Mouse (Mus musculus): ENCODE measurements at regions not wholly inside any gene's neighbourhood (a gene's known extent, or its start where the extent isn't known, plus 50 kb on each side); places are given as distances from the start of the nearest gene placed in this dataset.

- Histone ChIP-seq H3K4me1 (replicated peaks; ENCODE audit: control insufficient read depth, insufficient read depth, low read length) (no peaks in the 10 kb centered on the region), H3K27ac (ENCODE audit: control insufficient read depth, insufficient read depth, low read length) (no peak overlapping the region), H3K4me3 (ENCODE audit: control insufficient read depth, insufficient read depth, low read length) (no peak overlapping the region), H3K27me3 (ENCODE audit: control insufficient read depth, insufficient read depth, low read length) (no peaks in the 10 kb centered on the region), H3K36me3 (ENCODE audit: control insufficient read depth, insufficient read depth, low read length) (no peaks in the 10 kb centered on the region)
- peak; percentile 53 for DNase-seq
- 16% methylated on average over 3 of the region's 3 CpGs for WGBS
- TF ChIP-seq CTCF (IDR thresholded peaks at IDR 0.05; ENCODE audit: borderline replicate concordance, control insufficient read depth, extremely low read depth, insufficient read depth, low read length, poor library complexity) = no peak
- TF ChIP-seq POLR2A (IDR thresholded peaks at IDR 0.05; ENCODE audit: control insufficient read depth, extremely low read depth, insufficient read depth, low read length, poor library complexity) = no peak
These were observed 2779.9 kb downstream of the 9330182O14Rik start for GRCm38 (mm10) chr15:42914099-42914498.

GRCm38 (mm10) chr15:42915195-42915594 is 2781.0 kb downstream of the 9330182O14Rik start:
- WGBS = 94% methylated on average over 11 of the region's 11 CpGs
- Histone ChIP-seq H3K36me3 (ENCODE audit: control insufficient read depth, insufficient read depth, low read length) (no peaks in the 10 kb centered on the region), H3K27me3 (ENCODE audit: control insufficient read depth, insufficient read depth, low read length) (no peaks in the 10 kb centered on the region), H3K4me1 (replicated peaks; ENCODE audit: control insufficient read depth, insufficient read depth, low read length) (no peaks in the 10 kb centered on the region), H3K4me3 (ENCODE audit: control insufficient read depth, insufficient read depth, low read length) (no peak overlapping the region), H3K27ac (ENCODE audit: control insufficient read depth, insufficient read depth, low read length) (no peak overlapping the region)
- no peak for DNase-seq
- TF ChIP-seq POLR2A (IDR thresholded peaks at IDR 0.05; ENCODE audit: control insufficient read depth, extremely low read depth, insufficient read depth, low read length, poor library complexity) (no peak), CTCF (IDR thresholded peaks at IDR 0.05; ENCODE audit: borderline replicate concordance, control insufficient read depth, extremely low read depth, insufficient read depth, low read length, poor library complexity) (no peak)

- 56% methylated on average over 3 of the region's 3 CpGs for WGBS
- TF ChIP-seq CTCF (IDR thresholded peaks at IDR 0.05; ENCODE audit: borderline replicate concordance, control insufficient read depth, extremely low read depth, insufficient read depth, low read length, poor library complexity) = no peak
- no peak for TF ChIP-seq POLR2A (IDR thresholded peaks at IDR 0.05; ENCODE audit: control insufficient read depth, extremely low read depth, insufficient read depth, low read length, poor library complexity)
- Histone ChIP-seq H3K36me3 (ENCODE audit: control insufficient read depth, insufficient read depth, low read length) (no peaks in the 10 kb centered on the region), H3K27ac (ENCODE audit: control insufficient read depth, insufficient read depth, low read length) (no peak overlapping the region), H3K4me3 (ENCODE audit: control insufficient read depth, insufficient read depth, low read length) (no peak overlapping the region), H3K27me3 (ENCODE audit: control insufficient read depth, insufficient read depth, low read length) (no peaks in the 10 kb centered on the region), H3K4me1 (replicated peaks; ENCODE audit: control insufficient read depth, insufficient read depth, low read length) (no peaks in the 10 kb centered on the region)
- no peak for DNase-seq
These were observed 2787.5 kb downstream of the 9330182O14Rik start for GRCm38 (mm10) chr15:42921618-42922017.

- H3K36me3 ChIP-seq (ENCODE audit: control insufficient read depth, insufficient read depth, low read length) = no peaks in the 10 kb centered on the region
- 82% methylated on average over 4 of the region's 4 CpGs for WGBS
- no peak for DNase-seq
- H3K4me1 ChIP-seq (replicated peaks; ENCODE audit: control insufficient read depth, insufficient read depth, low read length) = no peaks in the 10 kb centered on the region
- no peak overlapping the region for H3K27ac ChIP-seq (ENCODE audit: control insufficient read depth, insufficient read depth, low read length)
- H3K4me3 ChIP-seq (ENCODE audit: control insufficient read depth, insufficient read depth, low read length) = no peak overlapping the region
- TF ChIP-seq POLR2A (IDR thresholded peaks at IDR 0.05; ENCODE audit: control insufficient read depth, extremely low read depth, insufficient read depth, low read length, poor library complexity) (no peak), CTCF (IDR thresholded peaks at IDR 0.05; ENCODE audit: borderline replicate concordance, control insufficient read depth, extremely low read depth, insufficient read depth, low read length, poor library complexity) (no peak)
- H3K27me3 ChIP-seq (ENCODE audit: control insufficient read depth, insufficient read depth, low read length) = no peaks in the 10 kb centered on the region
These were observed 2794.2 kb downstream of the 9330182O14Rik start for GRCm38 (mm10) chr15:42928331-42928730.

- no peak for TF ChIP-seq CTCF (IDR thresholded peaks at IDR 0.05; ENCODE audit: borderline replicate concordance, control insufficient read depth, extremely low read depth, insufficient read depth, low read length, poor library complexity)
- no peak for TF ChIP-seq POLR2A (IDR thresholded peaks at IDR 0.05; ENCODE audit: control insufficient read depth, extremely low read depth, insufficient read depth, low read length, poor library complexity)
- no peaks in the 10 kb centered on the region for H3K4me1 ChIP-seq (replicated peaks; ENCODE audit: control insufficient read depth, insufficient read depth, low read length)
- WGBS = 85% methylated on average over 1 of the region's 1 CpGs
- H3K27ac ChIP-seq (ENCODE audit: control insufficient read depth, insufficient read depth, low read length) = no peak overlapping the region
- no peaks in the 10 kb centered on the region for H3K36me3 ChIP-seq (ENCODE audit: control insufficient read depth, insufficient read depth, low read length)
- no peak overlapping the region for H3K4me3 ChIP-seq (ENCODE audit: control insufficient read depth, insufficient read depth, low read length)
- no peak for DNase-seq
- no peaks in the 10 kb centered on the region for H3K27me3 ChIP-seq (ENCODE audit: control insufficient read depth, insufficient read depth, low read length)
These were observed 2810.4 kb downstream of the 9330182O14Rik start for GRCm38 (mm10) chr15:42944610-42945009.

- 94% methylated on average over 4 of the region's 4 CpGs for WGBS
- H3K27me3 ChIP-seq (ENCODE audit: control insufficient read depth, insufficient read depth, low read length) = no peaks in the 10 kb centered on the region
- no peaks in the 10 kb centered on the region for H3K36me3 ChIP-seq (ENCODE audit: control insufficient read depth, insufficient read depth, low read length)
- H3K4me1 ChIP-seq (replicated peaks; ENCODE audit: control insufficient read depth, insufficient read depth, low read length) = no peaks in the 10 kb centered on the region
- H3K4me3 ChIP-seq (ENCODE audit: control insufficient read depth, insufficient read depth, low read length) = no peak overlapping the region
- TF ChIP-seq POLR2A (IDR thresholded peaks at IDR 0.05; ENCODE audit: control insufficient read depth, extremely low read depth, insufficient read depth, low read length, poor library complexity) (no peak), CTCF (IDR thresholded peaks at IDR 0.05; ENCODE audit: borderline replicate concordance, control insufficient read depth, extremely low read depth, insufficient read depth, low read length, poor library complexity) (no peak)
- H3K27ac ChIP-seq (ENCODE audit: control insufficient read depth, insufficient read depth, low read length) = no peak overlapping the region
- DNase-seq = no peak
These were observed 2821.0 kb downstream of the 9330182O14Rik start for GRCm38 (mm10) chr15:42955167-42955566.

- 28% methylated on average over 11 of the region's 11 CpGs for WGBS
- TF ChIP-seq CTCF (IDR thresholded peaks at IDR 0.05; ENCODE audit: borderline replicate concordance, control insufficient read depth, extremely low read depth, insufficient read depth, low read length, poor library complexity) = no peak
- TF ChIP-seq POLR2A (IDR thresholded peaks at IDR 0.05; ENCODE audit: control insufficient read depth, extremely low read depth, insufficient read depth, low read length, poor library complexity) = no peak
- Histone ChIP-seq H3K27ac (ENCODE audit: control insufficient read depth, insufficient read depth, low read length) (no peak overlapping the region), H3K27me3 (ENCODE audit: control insufficient read depth, insufficient read depth, low read length) (no peaks in the 10 kb centered on the region), H3K4me3 (ENCODE audit: control insufficient read depth, insufficient read depth, low read length) (no peak overlapping the region), H3K4me1 (replicated peaks; ENCODE audit: control insufficient read depth, insufficient read depth, low read length) (no peaks in the 10 kb centered on the region), H3K36me3 (ENCODE audit: control insufficient read depth, insufficient read depth, low read length) (no peaks in the 10 kb centered on the region)
- DNase-seq = peak; percentile 24
These were observed 2828.7 kb downstream of the 9330182O14Rik start for GRCm38 (mm10) chr15:42962747-42963338.
